Mouse (Mus musculus) neural tube, embryonic 12.5 days (tissue): Measurements from ENCODE around the gene Socs3. TPM values are rescaled to one million over a fixed set of nuclear protein-coding genes. Genes with fewer than 3 reads are reported as not detected.

Experiments
- ATAC-seq: fragments of 200-750 bp; cut with Nextera tagmentation; 2 replicates; pipeline ENCODE4 v1.8.0; 2017; ENCODE audit warnings: low read depth, mild to moderate bottlenecking, moderate TSS enrichment, moderate library complexity; ENCODE audit not compliant: low FRiP score
- H3K27ac ChIP-seq: fragments of 300-500 bp; sonication (generic); 2 replicates; pipeline ENCODE4 v1.5.1; 2016
- H3K27me3 ChIP-seq: fragments of 300-500 bp; sonication (generic); replicated peaks from 2 replicates; pipeline ENCODE4 v1.6.1; 2016; ENCODE audit warnings: mild to moderate bottlenecking
- H3K36me3 ChIP-seq: fragments of 300-500 bp; sonication (generic); 2 replicates; pipeline ENCODE4 v1.6.1; 2016; ENCODE audit warnings: mild to moderate bottlenecking
- H3K4me1 ChIP-seq: fragments of 300-500 bp; sonication (generic); 2 replicates; pipeline ENCODE4 v1.6.1; 2016
- H3K4me2 ChIP-seq: fragments of 300-500 bp; sonication (generic); replicated peaks from 2 replicates; pipeline ENCODE4 v1.6.1; 2016; ENCODE audit warnings: mild to moderate bottlenecking
- H3K4me3 ChIP-seq: fragments of 300-500 bp; sonication (generic); 2 replicates; pipeline ENCODE4 v1.5.1; 2016
- H3K9ac ChIP-seq: fragments of 300-500 bp; sonication (generic); 2 replicates; pipeline ENCODE4 v1.6.1; 2016; ENCODE audit warnings: mild to moderate bottlenecking
- H3K9me3 ChIP-seq: fragments of 300-500 bp; sonication (generic); 2 replicates; pipeline ENCODE4 v1.6.1; 2016; ENCODE audit warnings: mild to moderate bottlenecking
- WGBS: fragments of 180-500 bp; shearing (Covaris S2); methylation state at CpG from one replicate; pipeline ENCODE4 v1.1.7; 2016; 5-methylcytosine and 5-hydroxymethylcytosine counted together
- polyA plus RNA-seq: library from polyadenylated mRNA; unstranded; fragments of >200 nt; fragmentation: Nextera tagmentation; extraction: Ambion mirVana; gene quantifications from 2 replicates; pipeline ENCODE4 v1.2.1, GENCODE M21; 2016

Socs3 gene
- polyA plus RNA-seq = 9.2 and 10.1 TPM in 2 replicates

GRCm38 (mm10) chr11:117969945-117970872 is at the start of gene Socs3:
Gene Socs3, minus strand, starts transcription at chr11:117970047.
- Histone ChIP-seq H3K36me3 (no peaks in the 10 kb centered on the region), H3K9ac (peak within 1 kb of the TSS; percentile 77), H3K4me3 (peak within 1 kb of the TSS; percentile 63), H3K4me2 (peak within 1 kb of the TSS; percentile 96), H3K27ac (peak within 1 kb of the TSS; percentile 73; the same call in 1 of the 2 replicates), H3K27me3 (peaks cover 25% of the 10 kb centered on the region), H3K4me1 (peaks cover 58% of the 10 kb centered on the region), H3K9me3 (no peaks in the 10 kb centered on the region)
- peak; percentile 51 for ATAC-seq
- 14% methylated on average over 21 of the region's 21 CpGs for WGBS

- no peak for ATAC-seq
- 95% methylated on average over 4 of the region's 4 CpGs for WGBS
- Histone ChIP-seq H3K9ac (no peak overlapping the region), H3K9me3 (no peaks in the 10 kb centered on the region), H3K4me2 (no peak overlapping the region), H3K27me3 (no peaks in the 10 kb centered on the region), H3K27ac (no peak overlapping the region), H3K36me3 (peaks cover 66% of the 10 kb centered on the region), H3K4me1 (peaks cover 4% of the 10 kb centered on the region; the same call in 1 of the 2 replicates), H3K4me3 (no peak overlapping the region)
Observed at GRCm38 (mm10) chr11:118018328-118018727, 48.5 kb upstream of the Socs3 start.

GRCm38 (mm10) chr11:118015381-118016145 is 45.7 kb upstream of the Socs3 start:
- Histone ChIP-seq H3K4me3 (no peak overlapping the region), H3K36me3 (peaks cover 53% of the 10 kb centered on the region), H3K4me2 (no peak overlapping the region), H3K9ac (no peak overlapping the region), H3K27me3 (no peaks in the 10 kb centered on the region), H3K27ac (no peak overlapping the region), H3K4me1 (peaks cover 17% of the 10 kb centered on the region), H3K9me3 (no peaks in the 10 kb centered on the region)
- ATAC-seq = no peak
- 88% methylated on average over 8 of the region's 8 CpGs for WGBS

GRCm38 (mm10) chr11:118014391-118014995 is 44.6 kb upstream of the Socs3 start:
- Histone ChIP-seq H3K36me3 (peaks cover 45% of the 10 kb centered on the region), H3K4me3 (no peak overlapping the region), H3K9ac (no peak overlapping the region), H3K4me2 (no peak overlapping the region), H3K9me3 (no peaks in the 10 kb centered on the region), H3K27ac (no peak overlapping the region), H3K4me1 (peaks cover 21% of the 10 kb centered on the region), H3K27me3 (no peaks in the 10 kb centered on the region)
- ATAC-seq = no peak
- 87% methylated on average over 12 of the region's 12 CpGs for WGBS

GRCm38 (mm10) chr11:118013339-118013738 is 43.5 kb upstream of the Socs3 start:
- Histone ChIP-seq H3K27me3 (no peaks in the 10 kb centered on the region), H3K9ac (no peak overlapping the region), H3K36me3 (peaks cover 36% of the 10 kb centered on the region), H3K27ac (no peak overlapping the region), H3K9me3 (no peaks in the 10 kb centered on the region), H3K4me1 (peaks cover 28% of the 10 kb centered on the region), H3K4me2 (no peak overlapping the region), H3K4me3 (no peak overlapping the region)
- WGBS = 73% methylated on average over 2 of the region's 2 CpGs
- no peak for ATAC-seq

GRCm38 (mm10) chr11:118012595-118012994 is 42.7 kb upstream of the Socs3 start:
- H3K4me3 ChIP-seq = no peak overlapping the region
- H3K9me3 ChIP-seq = no peaks in the 10 kb centered on the region
- H3K4me2 ChIP-seq = no peak overlapping the region
- no peaks in the 10 kb centered on the region for H3K27me3 ChIP-seq
- peaks cover 31% of the 10 kb centered on the region for H3K4me1 ChIP-seq
- ATAC-seq = no peak
- H3K36me3 ChIP-seq = peaks cover 29% of the 10 kb centered on the region
- no peak overlapping the region for H3K27ac ChIP-seq
- no peak overlapping the region for H3K9ac ChIP-seq
- WGBS = 78% methylated on average over 1 of the region's 1 CpGs

GRCm38 (mm10) chr11:118009865-118010571 is 40.2 kb upstream of the Socs3 start:
- Histone ChIP-seq H3K27me3 (no peaks in the 10 kb centered on the region), H3K4me1 (peaks cover 36% of the 10 kb centered on the region), H3K9me3 (no peaks in the 10 kb centered on the region), H3K4me3 (no peak overlapping the region), H3K4me2 (no peak overlapping the region), H3K36me3 (peaks cover 28% of the 10 kb centered on the region), H3K27ac (no peak overlapping the region), H3K9ac (no peak overlapping the region)
- no peak for ATAC-seq
- 61% methylated on average over 4 of the region's 4 CpGs for WGBS

- H3K4me2 ChIP-seq = no peak overlapping the region
- 87% methylated on average over 8 of the region's 8 CpGs for WGBS
- peaks cover 34% of the 10 kb centered on the region for H3K36me3 ChIP-seq
- no peaks in the 10 kb centered on the region for H3K27me3 ChIP-seq
- H3K4me1 ChIP-seq = peaks cover 36% of the 10 kb centered on the region
- no peak for ATAC-seq
- no peak overlapping the region for H3K9ac ChIP-seq
- H3K27ac ChIP-seq = no peak overlapping the region
- no peak overlapping the region for H3K4me3 ChIP-seq
- no peaks in the 10 kb centered on the region for H3K9me3 ChIP-seq
Observed at GRCm38 (mm10) chr11:118008843-118009242, 39.0 kb upstream of the Socs3 start.

- Histone ChIP-seq H3K4me3 (no peak overlapping the region), H3K9me3 (no peaks in the 10 kb centered on the region), H3K27ac (no peak overlapping the region), H3K9ac (no peak overlapping the region), H3K36me3 (peaks cover 39% of the 10 kb centered on the region), H3K4me2 (no peak overlapping the region), H3K4me1 (peaks cover 31% of the 10 kb centered on the region), H3K27me3 (no peaks in the 10 kb centered on the region)
- no peak for ATAC-seq
- 66% methylated on average over 5 of the region's 5 CpGs for WGBS
Observed at GRCm38 (mm10) chr11:118008144-118008805, 38.4 kb upstream of the Socs3 start.

- Histone ChIP-seq H3K4me2 (no peak overlapping the region), H3K9me3 (no peaks in the 10 kb centered on the region), H3K9ac (no peak overlapping the region), H3K27me3 (no peaks in the 10 kb centered on the region), H3K4me1 (peaks cover 30% of the 10 kb centered on the region), H3K36me3 (peaks cover 44% of the 10 kb centered on the region), H3K4me3 (no peak overlapping the region), H3K27ac (no peak overlapping the region)
- ATAC-seq = no peak
- WGBS = 79% methylated on average over 8 of the region's 8 CpGs
Observed at GRCm38 (mm10) chr11:118007460-118008143, 37.8 kb upstream of the Socs3 start.

GRCm38 (mm10) chr11:118004217-118004616 is 34.4 kb upstream of the Socs3 start:
- no peak overlapping the region for H3K4me2 ChIP-seq
- peaks cover 73% of the 10 kb centered on the region for H3K36me3 ChIP-seq
- no peaks in the 10 kb centered on the region for H3K9me3 ChIP-seq
- peaks cover 12% of the 10 kb centered on the region for H3K4me1 ChIP-seq
- H3K9ac ChIP-seq = no peak overlapping the region
- no peak overlapping the region for H3K27ac ChIP-seq
- no peak overlapping the region for H3K4me3 ChIP-seq
- WGBS = 94% methylated on average over 5 of the region's 5 CpGs
- H3K27me3 ChIP-seq = no peaks in the 10 kb centered on the region
- no peak for ATAC-seq
